Mouse (Mus musculus) adrenal gland, postnatal 14 days (tissue): ENCODE measurements around the gene Spryd4. TPM values are rescaled to one million over a fixed set of nuclear protein-coding genes. Genes with fewer than 3 reads are reported as not detected.
A peak's percentile ranks its signal among the peaks of the same experiment; 100 is the strongest.
"Not testable (repeated sequence)": the region's sequence is repeated elsewhere in the genome, so short reads cannot be mapped to it uniquely, and the experiment has no call there.

ENCODE experiments used
- DNase-seq: peaks from one replicate; pipeline ENCODE4 v3.0.0; 2021; ENCODE audit warnings: mixed read lengths
- total RNA-seq: library from RNA; stranded (reverse); gene quantifications from 2 replicates; pipeline ENCODE4 v1.2.3, GENCODE M21; 2021

Spryd4 gene
- total RNA-seq, 1 experiment from 2014 or later, result 21.5 TPM

GRCm38 (mm10) chr10:128225538-128225937, 13.9 kb upstream of the Spryd4 start, which contains the start of gene Mip:
TSS of gene Mip (plus strand) at chr10:128225838.
- no peak for DNase-seq

- DNase-seq, result no peak
Measured at GRCm38 (mm10) chr10:128225064-128225463, 13.5 kb upstream of the Spryd4 start.

- peak; percentile 39 for DNase-seq
Measured at GRCm38 (mm10) chr10:128221533-128222286, 10.1 kb upstream of the Spryd4 start.

GRCm38 (mm10) chr10:128218387-128219117, 6.9 kb upstream of the Spryd4 start:
- DNase-seq, result no peak

- no peak for DNase-seq
Measured at GRCm38 (mm10) chr10:128214981-128215380, 3.4 kb upstream of the Spryd4 start.

GRCm38 (mm10) chr10:128214112-128214511, 2.5 kb upstream of the Spryd4 start:
- DNase-seq, result not testable (repeated sequence)

GRCm38 (mm10) chr10:128212871-128213323, 1.3 kb upstream of the Spryd4 start:
- DNase-seq, result peak; percentile 68

GRCm38 (mm10) chr10:128212148-128212547, 541 bp upstream of the Spryd4 start:
- DNase-seq, result no peak

GRCm38 (mm10) chr10:128210954-128211353, 653 bp downstream of the Spryd4 start:
- DNase-seq, result peak; percentile 45

GRCm38 (mm10) chr10:128210131-128210530, 1.5 kb downstream of the Spryd4 start:
- DNase-seq, result no peak

- DNase-seq, result no peak
Measured at GRCm38 (mm10) chr10:128209311-128210009, 2.1 kb downstream of the Spryd4 start.

- DNase-seq, result no peak
Measured at GRCm38 (mm10) chr10:128208326-128208725, 3.3 kb downstream of the Spryd4 start.

- DNase-seq, result no peak
Measured at GRCm38 (mm10) chr10:128204941-128205340, 6.7 kb downstream of the Spryd4 start.

GRCm38 (mm10) chr10:128201856-128202255, 9.8 kb downstream of the Spryd4 start:
- no peak for DNase-seq

GRCm38 (mm10) chr10:128194551-128195461, 16.8 kb downstream of the Spryd4 start:
- DNase-seq, result no peak

GRCm38 (mm10) chr10:128194024-128194550, 17.5 kb downstream of the Spryd4 start, which contains the start of gene Gls2:
TSS of gene Gls2 (plus strand) at chr10:128194457.
- peak; percentile 99 for DNase-seq

- DNase-seq, result no peak
Measured at GRCm38 (mm10) chr10:128193113-128193512, 18.5 kb downstream of the Spryd4 start.

GRCm38 (mm10) chr10:128192030-128192766, 19.4 kb downstream of the Spryd4 start:
- not testable (repeated sequence) for DNase-seq

GRCm38 (mm10) chr10:128191472-128191871, 20.1 kb downstream of the Spryd4 start:
- no peak for DNase-seq

- DNase-seq, result peak; percentile 86
Measured at GRCm38 (mm10) chr10:128188242-128188877, 23.2 kb downstream of the Spryd4 start.
